Mouse (Mus musculus) adrenal gland, adult 2 months (tissue): ENCODE results near the gene Rims3. TPM values are rescaled to one million over a fixed set of nuclear protein-coding genes. Genes with fewer than 3 reads are reported as not detected.
A peak's percentile ranks its signal among the peaks of the same experiment; 100 is the strongest.

ENCODE experiments used
- DNase-seq: peaks from one replicate; pipeline ENCODE4 v3.0.0; 2021
- long read RNA-seq: library from polyadenylated mRNA; stranded (forward); transcript quantifications from one replicate; pipeline ENCODE4 v2.0.0, GENCODE M21; 2021
- polyA plus RNA-seq: library from polyadenylated mRNA; depleted of rRNA; stranded (reverse); fragments of >200 nt; gene quantifications from 2 replicates; pipeline ENCODE4 v1.2.3, GENCODE M21; 2012; rRNA removed
- total RNA-seq, 2 experiments: library from RNA; stranded (reverse); gene quantifications; 2 replicates each; pipeline ENCODE4 v1.2.3; 2021

Rims3 gene
- total RNA-seq (10 to 100 TPM in 1 of 2 experiments, 1 to 10 TPM in 1; 5.8 to 11.0 TPM), polyA plus RNA-seq (6.9 and 7.3 TPM in 2 replicates)
- long read RNA-seq, partial matches to known transcripts: 1 of 3 reads
- long read RNA-seq, other reads (novel, unspliced or antisense): 2 of 3 reads

GRCm38 (mm10) chr4:120854588-120855319 lies at the start of gene Rims3:
Gene Rims3, plus strand, starts transcription at chr4:120854816.
- DNase-seq: peak; percentile 52

GRCm38 (mm10) chr4:120805816-120806215 lies 48.8 kb upstream of the Rims3 start:
- DNase-seq: no peak

- no peak for DNase-seq
These were observed 40.9 kb upstream of the Rims3 start for GRCm38 (mm10) chr4:120813762-120814161.

- peak; percentile 76 for DNase-seq
These were observed 40.4 kb upstream of the Rims3 start for GRCm38 (mm10) chr4:120814171-120814570.

- no peak for DNase-seq
These were observed 39.5 kb upstream of the Rims3 start for GRCm38 (mm10) chr4:120815163-120815562.

GRCm38 (mm10) chr4:120815622-120816334 lies 38.8 kb upstream of the Rims3 start:
- peak; percentile 89 for DNase-seq

GRCm38 (mm10) chr4:120817002-120817774 lies 37.4 kb upstream of the Rims3 start:
- DNase-seq: peak; percentile 66

GRCm38 (mm10) chr4:120817951-120818350 lies 36.7 kb upstream of the Rims3 start:
- DNase-seq: no peak

- DNase-seq: no peak
These were observed 35.3 kb upstream of the Rims3 start for GRCm38 (mm10) chr4:120819296-120819695.

- no peak for DNase-seq
These were observed 34.7 kb upstream of the Rims3 start for GRCm38 (mm10) chr4:120819871-120820270.

- DNase-seq: no peak
These were observed 32.3 kb upstream of the Rims3 start for GRCm38 (mm10) chr4:120822191-120822911.

- DNase-seq: peak; percentile 98
These were observed 29.5 kb upstream of the Rims3 start for GRCm38 (mm10) chr4:120825100-120825553.

- peak; percentile 98 for DNase-seq
These were observed 28.9 kb upstream of the Rims3 start for GRCm38 (mm10) chr4:120825577-120826326.

- DNase-seq: no peak
These were observed 28.2 kb upstream of the Rims3 start for GRCm38 (mm10) chr4:120826418-120826817.

GRCm38 (mm10) chr4:120830767-120831166 lies 23.8 kb upstream of the Rims3 start:
- DNase-seq: no peak

- no peak for DNase-seq
These were observed 23.1 kb upstream of the Rims3 start, which contains the start of gene Nfyc for GRCm38 (mm10) chr4:120831472-120831871. Gene Nfyc, minus strand, starts transcription at chr4:120831572.

GRCm38 (mm10) chr4:120841342-120841741 lies 13.3 kb upstream of the Rims3 start:
- DNase-seq: no peak

- no peak for DNase-seq
These were observed 10.1 kb upstream of the Rims3 start for GRCm38 (mm10) chr4:120844423-120845082.

GRCm38 (mm10) chr4:120845098-120845497 lies 9.5 kb upstream of the Rims3 start:
- no peak for DNase-seq

- DNase-seq: no peak
These were observed 5.7 kb upstream of the Rims3 start for GRCm38 (mm10) chr4:120848909-120849308.
